Mouse (Mus musculus) B cell, adult 62 days (primary cell): ENCODE results near the gene Cstf2t. TPM values are rescaled to one million over a fixed set of nuclear protein-coding genes. Genes with fewer than 3 reads are reported as not detected.

Experiments
- total RNA-seq: library from RNA; stranded (reverse); gene quantifications from 4 replicates; pipeline ENCODE4 v1.2.4, GENCODE M21; 2023

Gene Cstf2t
- total RNA-seq = 39.7 to 48.6 TPM (median 44.3 TPM) in 4 replicates

GRCm38 (mm10) chr19:31082662-31083429 lies at the start of gene Cstf2t:
Gene Cstf2t (plus strand): TSS chr19:31082837.

